Mouse (Mus musculus): Measurements from ENCODE around the gene Trio.

DNA sequence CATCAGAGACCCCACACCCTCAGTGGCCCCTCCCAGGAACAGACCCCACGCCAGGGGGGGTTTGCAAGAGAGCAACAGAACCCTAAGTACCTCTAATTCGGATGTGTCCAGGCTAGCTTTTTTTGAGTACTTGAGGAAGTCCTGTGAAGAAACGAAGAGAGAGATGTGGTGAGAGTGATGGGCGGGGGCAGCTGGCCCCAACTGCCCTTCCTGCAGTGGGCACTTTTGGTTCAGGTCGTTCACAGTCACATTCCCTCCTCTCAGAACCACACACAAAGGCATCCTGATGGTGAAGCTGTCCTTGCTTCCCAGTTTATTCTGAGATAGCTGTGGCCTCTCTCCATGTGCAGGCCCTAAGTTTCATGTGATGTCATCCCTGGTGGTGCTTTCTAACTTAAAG, 271.7 kb downstream of the Trio start:
- no peak for TF ChIP-seq POLR2A (IDR thresholded peaks at IDR 0.05; ENCODE audit: borderline replicate concordance, extremely low read depth, low read depth, low read length)
- TF ChIP-seq CTCF (IDR thresholded peaks at IDR 0.05; ENCODE audit: insufficient read depth, low read length) = no peak
